ENCODE assay signal across 8 mouse cellular contexts in genomic region chr4:117270278-117270677, GRCm38 (mm10). TPM values are rescaled to one million over a fixed set of nuclear protein-coding genes. Genes with fewer than 3 reads are reported as not detected.
DNase-seq lines count a peak whose midpoint lies in the region; ATAC-seq and TF ChIP-seq lines count a peak whose summit lies in the region.

No protein-coding gene starts in this region.

- WGBS in kidney, embryonic 15.5 days, result 12% methylated on average over 6 of the region's 6 CpGs
- WGBS in limb, embryonic 14.5 days, result 9% methylated on average over 6 of the region's 6 CpGs
- WGBS in midbrain, embryonic 16.5 days, result 13% methylated on average over 6 of the region's 6 CpGs

- peaks cover 10% of the 10 kb centered on the region for H3K4me1 ChIP-seq in kidney, embryonic 15.5 days
- peaks cover 3% of the 10 kb centered on the region; the same call in 1 of the 2 replicates for H3K4me1 ChIP-seq in limb, embryonic 14.5 days (ENCODE audit: control insufficient read depth, insufficient read depth, low read length)
- peaks cover 4% of the 10 kb centered on the region; the same call in 1 of the 2 replicates for H3K4me1 ChIP-seq in midbrain, embryonic 16.5 days (ENCODE audit: control insufficient read depth, insufficient read depth, low read length)

- DNase-seq in kidney, adult 11 months, result peak; percentile 65
- DNase-seq in embryo, embryonic 10 days (ENCODE audit: low spot score), result peak; percentile 95
- DNase-seq in gastrocnemius, postnatal 14 days, result peak; percentile 68
- peak; percentile 58 to 78 for DNase-seq in kidney, adult 8-10 months
- peak; percentile 82 for DNase-seq in limb, embryonic 14.5 days (ENCODE audit: low spot score)
- peak; percentile 69 to 82 for DNase-seq in spleen, postnatal 10 days (ENCODE audit: low spot score in 2 of 2)

- peak; percentile 12; the same call in 1 of the 2 replicates for TF ChIP-seq POLR2A in limb, embryonic 14.5 days (IDR thresholded peaks at IDR 0.05; ENCODE audit: borderline replicate concordance, extremely low read depth, insufficient read depth, insufficient read length)

- H3K4me2 ChIP-seq in kidney, embryonic 15.5 days, result no peak overlapping the region
- no peak overlapping the region for H3K4me2 ChIP-seq in limb, embryonic 14.5 days (replicated peaks; ENCODE audit: low read depth, low read length, severe bottlenecking)
- H3K4me2 ChIP-seq in midbrain, embryonic 16.5 days (ENCODE audit: low read length), result no peak overlapping the region

- ATAC-seq in kidney, embryonic 15.5 days (replicated peaks; ENCODE audit: low FRiP score), result no peak
- ATAC-seq in limb, embryonic 14.5 days (ENCODE audit: low FRiP score, low read depth), result peak; percentile 58; the same call in 1 of the 2 replicates
- ATAC-seq in midbrain, embryonic 16.5 days, result peak; percentile 43

- intact Hi-C loops in gastrocnemius, postnatal 14 days (cut with DNase I; ENCODE audit: low total_unique reads), result loop anchor here (2.0 to 10.0 kb wide), 4 partner anchors 43 to 405 kb away; no protein-coding TSS in a partner anchor

- no peak overlapping the region for H3K27ac ChIP-seq in kidney, embryonic 15.5 days
- H3K27ac ChIP-seq in limb, embryonic 14.5 days (replicated peaks; ENCODE audit: low read depth, low read length), result no peak overlapping the region
- no peak overlapping the region for H3K27ac ChIP-seq in midbrain, embryonic 16.5 days (ENCODE audit: low read length)

- H3K27me3 ChIP-seq in kidney, embryonic 15.5 days, result peaks cover 46% of the 10 kb centered on the region
- H3K27me3 ChIP-seq in limb, embryonic 14.5 days (ENCODE audit: control insufficient read depth, insufficient read depth, low read length), result no peaks in the 10 kb centered on the region
- peaks cover 21% of the 10 kb centered on the region for H3K27me3 ChIP-seq in midbrain, embryonic 16.5 days (ENCODE audit: control insufficient read depth, insufficient read depth, low read depth, low read length)

- H3K36me3 ChIP-seq in kidney, embryonic 15.5 days, result peaks cover 41% of the 10 kb centered on the region
- peaks cover 43% of the 10 kb centered on the region for H3K36me3 ChIP-seq in limb, embryonic 14.5 days (ENCODE audit: control insufficient read depth, insufficient read depth, low read length)
- H3K36me3 ChIP-seq in midbrain, embryonic 16.5 days (ENCODE audit: control insufficient read depth, insufficient read depth, low read length), result peaks cover 15% of the 10 kb centered on the region

- H3K9ac ChIP-seq in kidney, embryonic 15.5 days, result no peak overlapping the region
- no peak overlapping the region for H3K9ac ChIP-seq in limb, embryonic 14.5 days (ENCODE audit: low read depth, low read length, severe bottlenecking)
- no peak overlapping the region for H3K9ac ChIP-seq in midbrain, embryonic 16.5 days (ENCODE audit: low read depth, low read length)

- no peak overlapping the region for H3K4me3 ChIP-seq in kidney, embryonic 15.5 days (replicated peaks)
- no peak overlapping the region for H3K4me3 ChIP-seq in limb, embryonic 14.5 days (replicated peaks; ENCODE audit: low read length)
- no peak overlapping the region for H3K4me3 ChIP-seq in midbrain, embryonic 16.5 days (ENCODE audit: low read depth, low read length)

- H3K9me3 ChIP-seq in kidney, embryonic 15.5 days (replicated peaks), result peaks cover 7% of the 10 kb centered on the region; the same call in 1 of the 2 replicates
- H3K9me3 ChIP-seq in limb, embryonic 14.5 days (ENCODE audit: control insufficient read depth, low read length), result peaks cover 12% of the 10 kb centered on the region
- peaks cover 4% of the 10 kb centered on the region; the same call in 1 of the 2 replicates for H3K9me3 ChIP-seq in midbrain, embryonic 16.5 days (replicated peaks; ENCODE audit: control insufficient read depth, low read length, poor library complexity, severe bottlenecking)

RNA-seq across cellular contexts. Expression of gene Armh1, which starts 18.4 kb away (rescaled TPM):
- polyA plus RNA-seq in kidney, embryonic 15.5 days (2015; fragmentation: Nextera tagmentation; extraction: Ambion mirVana), result 0.12 and 0.38 TPM in 2 replicates
- not detected for total RNA-seq in gastrocnemius, postnatal 14 days (2021)
- 1.4 and 1.9 TPM in 2 replicates for polyA plus RNA-seq in limb, embryonic 14.5 days (2012; rRNA removed)
- 0.40 and 1.3 TPM in 2 replicates for polyA plus RNA-seq in limb, embryonic 14.5 days (2014; fragmentation: Nextera tagmentation; extraction: Ambion mirVana)
- polyA plus RNA-seq in midbrain, embryonic 16.5 days (2015; fragmentation: Nextera tagmentation; extraction: Ambion mirVana), result 1.6 and 3.1 TPM in 2 replicates

RNA-seq across cellular contexts. Expression of gene Tmem53, which starts 18.5 kb away (rescaled TPM):
- 14.9 and 16.5 TPM in 2 replicates for polyA plus RNA-seq in kidney, embryonic 15.5 days (2015; fragmentation: Nextera tagmentation; extraction: Ambion mirVana)
- 1 to 10 TPM; 4.0 to 5.9 TPM for total RNA-seq in gastrocnemius, postnatal 14 days (2021)
- 7.7 and 11.2 TPM in 2 replicates for polyA plus RNA-seq in limb, embryonic 14.5 days (2012; rRNA removed)
- polyA plus RNA-seq in limb, embryonic 14.5 days (2014; fragmentation: Nextera tagmentation; extraction: Ambion mirVana), result 10.5 and 12.0 TPM in 2 replicates
- polyA plus RNA-seq in midbrain, embryonic 16.5 days (2015; fragmentation: Nextera tagmentation; extraction: Ambion mirVana), result 9.3 and 10.1 TPM in 2 replicates
